Comparison of ENCODE assay signal across 8 mouse cellular contexts in the genomic region with DNA sequence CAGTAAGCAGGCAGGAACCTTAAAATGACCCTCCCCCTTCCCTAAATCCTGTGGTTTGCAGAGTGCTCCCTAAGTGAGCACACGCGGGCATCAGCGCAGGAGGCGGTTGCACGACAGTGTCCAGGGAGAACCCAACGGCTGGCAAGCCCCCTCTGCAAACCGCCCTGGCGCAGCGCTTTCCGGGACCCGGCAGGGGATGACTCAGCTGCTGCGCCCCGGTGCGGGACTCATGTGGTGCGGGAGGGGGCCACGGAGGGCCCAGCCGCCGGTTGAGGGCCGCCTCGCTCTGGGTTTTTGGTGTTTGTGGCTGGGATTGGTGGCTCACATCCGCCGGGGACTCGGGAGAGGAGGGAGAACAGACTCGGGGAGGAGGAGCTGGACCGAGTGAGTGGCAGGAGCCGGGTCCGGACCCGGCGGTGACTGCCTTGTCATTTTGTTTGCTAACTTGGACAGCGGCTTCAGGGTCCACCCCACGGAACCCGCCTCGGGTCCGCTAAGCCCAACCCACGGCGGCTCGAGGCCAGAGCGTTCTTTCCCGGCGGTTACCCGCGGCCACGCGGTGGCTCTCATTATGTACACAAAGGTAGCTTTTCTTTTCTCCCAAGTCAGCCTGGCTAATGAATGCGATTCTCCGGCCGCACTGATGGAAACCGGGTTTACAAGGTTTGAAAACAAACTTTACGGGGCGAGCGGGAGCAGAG. TPM values are rescaled to one million over a fixed set of nuclear protein-coding genes. Genes with fewer than 3 reads are reported as not detected.
DNase-seq lines count a peak whose midpoint lies in the region; ATAC-seq and TF ChIP-seq lines count a peak whose summit lies in the region.

No protein-coding gene starts in this region.

- H3K4me2 ChIP-seq in limb, embryonic 11.5 days (ENCODE audit: low read depth, severe bottlenecking) = peak overlapping the region; percentile 94
- peak overlapping the region; percentile 93 for H3K4me2 ChIP-seq in midbrain, embryonic 11.5 days

- peak; percentile 49 for ATAC-seq in cerebellum, adult (ENCODE audit: insufficient number of reproducible peaks, low FRiP score, low TSS enrichment)
- ATAC-seq in inflammation-experienced regulatory T-cells, adult 6 months = peak; percentile 18
- ATAC-seq in limb, embryonic 11.5 days (ENCODE audit: insufficient number of reproducible peaks, low FRiP score, low TSS enrichment, low read depth) = peak; percentile 35
- peak; percentile 71 for ATAC-seq in midbrain, embryonic 11.5 days (ENCODE audit: low FRiP score)

- TF ChIP-seq CTCF in spleen, adult 2 months (IDR thresholded peaks at IDR 0.05; ENCODE audit: extremely low read depth, insufficient read depth, insufficient read length, insufficient replicate concordance) = no peak

- WGBS in limb, embryonic 11.5 days = under 1% methylated on average over 50 of the region's 51 CpGs
- under 1% methylated on average over 51 of the region's 51 CpGs for WGBS in midbrain, embryonic 11.5 days
- WGBS in spleen, adult 2 months = under 1% methylated on average over 51 of the region's 51 CpGs

- TF ChIP-seq POLR2A in spleen, adult 2 months (IDR thresholded peaks at IDR 0.05; ENCODE audit: low read depth, low read length) = no peak

- no peaks in the 10 kb centered on the region for H3K9me3 ChIP-seq in limb, embryonic 11.5 days (ENCODE audit: control insufficient read depth, low read length)
- H3K9me3 ChIP-seq in midbrain, embryonic 11.5 days (ENCODE audit: control insufficient read depth, low read length) = no peaks in the 10 kb centered on the region

- no peaks in the 10 kb centered on the region for H3K36me3 ChIP-seq in limb, embryonic 11.5 days (ENCODE audit: control insufficient read depth, insufficient read depth, low read length)
- H3K36me3 ChIP-seq in midbrain, embryonic 11.5 days (ENCODE audit: control insufficient read depth, insufficient read depth, low read length) = no peaks in the 10 kb centered on the region
- no peaks in the 10 kb centered on the region for H3K36me3 ChIP-seq in spleen, adult 2 months (ENCODE audit: control insufficient read depth, insufficient read depth, low read length)

- DNase-seq in cerebellum, adult 11 months = no peak
- peak; percentile 78 to 87 for DNase-seq in cerebellum, postnatal 10 days
- peak; percentile 88 for DNase-seq in gastrocnemius, postnatal 14 days
- peak; percentile 85 for DNase-seq in limb, embryonic 11.5 days (ENCODE audit: low spot score)
- peak; percentile 98 for DNase-seq in midbrain, embryonic 11.5 days (ENCODE audit: low spot score, missing footprints)
- peak; percentile 26 to 56 for DNase-seq in spleen, adult 2 months (ENCODE audit: low read depth in 1 of 2, low spot score in 2 of 2)

- H3K4me1 ChIP-seq in limb, embryonic 11.5 days (ENCODE audit: control insufficient read depth, insufficient read depth, low read length) = peaks cover 3% of the 10 kb centered on the region; the same call in 1 of the 2 replicates
- peaks cover 14% of the 10 kb centered on the region for H3K4me1 ChIP-seq in midbrain, embryonic 11.5 days (ENCODE audit: control insufficient read depth, insufficient read depth, low read length)
- peaks cover 5% of the 10 kb centered on the region for H3K4me1 ChIP-seq in spleen, adult 2 months (ENCODE audit: control insufficient read depth, insufficient read depth, insufficient read length)

- peak overlapping the region; percentile 61 for H3K4me3 ChIP-seq in limb, embryonic 11.5 days (ENCODE audit: low read depth, low read length)
- H3K4me3 ChIP-seq in midbrain, embryonic 11.5 days (ENCODE audit: low read depth, low read length) = peak overlapping the region; percentile 57
- peak overlapping the region; percentile 82 for H3K4me3 ChIP-seq in spleen, adult 2 months (ENCODE audit: extremely low read depth, insufficient read depth, insufficient read length)

- no peaks in the 10 kb centered on the region for H3K27me3 ChIP-seq in limb, embryonic 11.5 days (ENCODE audit: control insufficient read depth, insufficient read depth, low read length)
- no peaks in the 10 kb centered on the region for H3K27me3 ChIP-seq in midbrain, embryonic 11.5 days (ENCODE audit: control insufficient read depth, insufficient read depth, low read length)
- no peaks in the 10 kb centered on the region for H3K27me3 ChIP-seq in spleen, adult 2 months (ENCODE audit: control insufficient read depth, insufficient read depth, low read length)

- peak overlapping the region; percentile 81 for H3K9ac ChIP-seq in limb, embryonic 11.5 days (ENCODE audit: low read length)
- peak overlapping the region; percentile 79 for H3K9ac ChIP-seq in midbrain, embryonic 11.5 days (ENCODE audit: low read length)

- peak overlapping the region; percentile 99 for H3K27ac ChIP-seq in limb, embryonic 11.5 days (replicated peaks; ENCODE audit: low read depth, low read length)
- peak overlapping the region; percentile 81 for H3K27ac ChIP-seq in midbrain, embryonic 11.5 days (ENCODE audit: low read depth, low read length)
- peak overlapping the region; percentile 88 for H3K27ac ChIP-seq in spleen, adult 2 months (ENCODE audit: insufficient read depth, low read length)

- intact Hi-C loops in gastrocnemius, postnatal 14 days (cut with DNase I; ENCODE audit: low total_unique reads) = no loop called here

RNA-seq across cellular contexts. Expression of a gene that starts 0.5 kb away (rescaled TPM):
- 1 to 10 TPM; 7.2 to 7.3 TPM for total RNA-seq in gastrocnemius, postnatal 14 days (2021)
- polyA plus RNA-seq in inflammation-experienced regulatory T-cells, adult 6 months (2017; shearing (Covaris generic)) = 10 to 100 TPM; 44.9 to 73.0 (median 47.1) TPM
- 102 and 106 TPM in 2 replicates for polyA plus RNA-seq in limb, embryonic 11.5 days (2014; fragmentation: Nextera tagmentation; extraction: Ambion mirVana)
- 53.0 and 58.4 TPM in 2 replicates for polyA plus RNA-seq in midbrain, embryonic 11.5 days (2014; fragmentation: Nextera tagmentation; extraction: Ambion mirVana)
- 22.2 and 22.6 TPM in 2 replicates for polyA plus RNA-seq in spleen, adult 2 months (2012; rRNA removed)

Comparison
In these comparisons a context has a peak if more than half of its experiments do, and no peak if none do; other contexts are left out.
1. ATAC-seq: peak in every context shown above with its lines; median percentile 71 in midbrain, embryonic 11.5 days; 49 in cerebellum, adult; 35 in limb, embryonic 11.5 days; 18 in inflammation-experienced regulatory T-cells, adult 6 months.